Mouse (Mus musculus): ENCODE data around the gene Mettl23. TPM values are rescaled to one million over a fixed set of nuclear protein-coding genes. Genes with fewer than 3 reads are reported as not detected.

Gene Mettl23
- polyA plus RNA-seq, 1 experiment from 2014 or later: 37.1 TPM

DNA sequence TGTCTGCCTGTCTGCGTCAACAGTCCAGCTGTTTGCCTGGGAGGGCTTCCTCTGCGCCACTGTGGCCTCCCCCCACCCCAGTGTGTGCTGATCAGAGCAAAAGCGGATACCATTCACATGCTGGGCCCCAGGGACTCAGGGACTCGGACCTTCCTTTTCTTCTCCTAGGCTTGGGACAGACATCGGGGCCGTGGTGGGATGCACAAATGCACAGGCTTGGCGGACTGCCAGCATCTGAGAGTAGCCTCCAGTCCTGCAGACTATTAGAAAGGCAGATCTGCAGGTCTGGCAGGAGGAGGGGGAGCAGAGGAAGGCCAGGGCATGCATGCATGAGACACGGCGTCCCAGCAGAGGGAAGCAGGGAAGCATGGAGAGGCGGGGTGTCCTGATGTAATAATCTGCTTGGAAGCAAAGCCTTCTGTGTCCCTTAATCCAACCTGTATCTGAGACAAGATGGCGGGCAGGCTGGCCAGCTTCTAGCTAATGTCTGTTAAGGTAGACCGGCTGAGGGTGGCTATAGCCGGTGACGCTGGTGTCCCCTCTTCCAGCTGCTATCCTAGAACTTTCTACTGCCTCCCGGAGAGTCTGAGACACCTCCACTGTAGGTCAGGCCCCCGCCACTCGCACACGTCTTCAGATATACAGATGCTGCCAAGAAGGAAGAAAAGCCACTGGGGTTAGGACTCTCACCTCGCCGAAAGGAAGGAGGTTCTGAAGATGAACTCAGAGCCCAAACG, 30.1 kb upstream of the Mettl23 start:
- no peak overlapping the region for H3K4me3 ChIP-seq (ENCODE audit: low read depth, low read length)
- peaks cover 18% of the 10 kb centered on the region for H3K36me3 ChIP-seq (ENCODE audit: control insufficient read depth, insufficient read depth)
- H3K9me3 ChIP-seq (ENCODE audit: control insufficient read depth): no peaks in the 10 kb centered on the region
- 65% methylated on average over 21 of the region's 21 CpGs for WGBS
- no peaks in the 10 kb centered on the region for H3K27me3 ChIP-seq (replicated peaks; ENCODE audit: control insufficient read depth, insufficient read depth, low read length)
- peak; percentile 39 for TF ChIP-seq CTCF (IDR thresholded peaks at IDR 0.05; ENCODE audit: low read depth)
- H3K9ac ChIP-seq (ENCODE audit: low read depth, low read length): no peak overlapping the region
- ATAC-seq: no peak
- H3K4me2 ChIP-seq (replicated peaks; ENCODE audit: low read depth): no peak overlapping the region
- H3K4me1 ChIP-seq (replicated peaks; ENCODE audit: control insufficient read depth, insufficient read depth, low read length): peaks cover 10% of the 10 kb centered on the region
- H3K27ac ChIP-seq (ENCODE audit: low read depth, low read length): no peak overlapping the region

DNA sequence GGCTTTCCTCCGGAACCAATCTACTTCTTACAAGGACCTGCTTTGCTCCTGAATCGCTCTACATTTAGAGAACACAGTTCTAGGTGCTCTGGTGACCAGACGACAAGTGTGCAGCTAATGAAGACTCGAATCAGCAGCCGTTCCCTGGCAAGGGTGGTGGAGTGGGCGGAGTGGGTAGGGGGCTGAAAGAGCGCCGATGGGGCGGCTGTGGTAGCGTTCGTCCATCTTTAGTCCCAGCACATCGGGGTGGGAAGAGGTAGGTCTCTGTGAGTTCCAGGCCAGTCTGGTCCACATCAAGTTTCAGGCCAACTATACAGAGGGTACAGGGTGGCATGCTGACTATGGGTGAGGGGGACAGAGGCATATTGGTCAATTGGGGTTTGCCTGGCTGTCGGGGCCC, 29.5 kb upstream of the Mettl23 start:
- 87% methylated on average over 13 of the region's 13 CpGs for WGBS
- H3K4me2 ChIP-seq (replicated peaks; ENCODE audit: low read depth): no peak overlapping the region
- H3K27ac ChIP-seq (ENCODE audit: low read depth, low read length): peak overlapping the region; percentile 37; the same call in 1 of the 2 replicates
- H3K27me3 ChIP-seq (replicated peaks; ENCODE audit: control insufficient read depth, insufficient read depth, low read length): no peaks in the 10 kb centered on the region
- TF ChIP-seq CTCF (IDR thresholded peaks at IDR 0.05; ENCODE audit: low read depth): no peak
- H3K4me1 ChIP-seq (replicated peaks; ENCODE audit: control insufficient read depth, insufficient read depth, low read length): peaks cover 14% of the 10 kb centered on the region
- peaks cover 16% of the 10 kb centered on the region for H3K36me3 ChIP-seq (ENCODE audit: control insufficient read depth, insufficient read depth)
- H3K9me3 ChIP-seq (ENCODE audit: control insufficient read depth): no peaks in the 10 kb centered on the region
- no peak for ATAC-seq
- no peak overlapping the region for H3K4me3 ChIP-seq (ENCODE audit: low read depth, low read length)
- H3K9ac ChIP-seq (ENCODE audit: low read depth, low read length): no peak overlapping the region

DNA sequence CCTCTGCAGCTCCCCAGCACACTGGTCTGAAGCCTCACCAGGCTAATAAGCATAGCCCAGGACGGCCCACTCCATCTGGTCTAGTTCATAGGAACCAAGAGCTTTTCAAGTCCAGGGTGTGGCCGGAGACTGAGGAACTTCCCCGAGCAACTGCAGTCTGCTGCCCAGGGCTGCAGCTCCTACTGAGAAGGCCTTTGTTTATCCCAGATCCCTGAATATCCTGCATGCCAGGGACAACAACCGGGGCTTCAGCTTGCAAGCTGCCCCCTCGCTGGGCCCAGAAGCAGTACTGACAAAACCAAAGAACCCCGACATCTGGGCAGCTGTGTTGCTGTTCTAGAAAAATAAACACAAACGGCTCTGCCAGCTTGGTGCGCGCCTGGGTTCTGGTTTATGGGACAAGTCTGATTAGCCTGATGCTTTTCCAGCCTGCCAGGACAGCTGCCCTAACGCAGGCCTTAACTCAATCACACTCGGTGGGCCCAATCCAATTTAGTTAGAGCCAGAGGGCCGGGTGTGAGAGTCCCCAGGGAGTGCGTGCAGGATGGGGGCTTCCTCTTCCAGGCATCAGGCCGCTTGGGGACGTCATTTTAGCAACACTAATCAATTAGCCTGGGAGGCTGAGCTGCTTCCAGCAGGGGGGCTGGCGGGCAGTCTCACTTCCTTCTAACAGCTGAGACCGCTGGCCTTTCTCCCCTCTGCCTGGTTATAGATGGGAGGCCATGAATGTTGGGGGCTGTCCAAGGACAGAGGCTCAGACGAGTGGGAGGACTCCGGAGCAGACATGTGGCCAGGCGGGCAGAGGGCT, 28.8 kb upstream of the Mettl23 start:
- no peak for ATAC-seq
- Histone ChIP-seq H3K27me3 (replicated peaks; ENCODE audit: control insufficient read depth, insufficient read depth, low read length) (no peaks in the 10 kb centered on the region), H3K27ac (ENCODE audit: low read depth, low read length) (peak overlapping the region; percentile 37), H3K9ac (ENCODE audit: low read depth, low read length) (0 out of 2 replicates have a peak overlapping the region, but pooled peaks have one; percentile 13), H3K9me3 (ENCODE audit: control insufficient read depth) (no peaks in the 10 kb centered on the region), H3K4me3 (ENCODE audit: low read depth, low read length) (no peak overlapping the region), H3K4me2 (replicated peaks; ENCODE audit: low read depth) (peak overlapping the region; percentile 24; the same call in 1 of the 2 replicates), H3K4me1 (replicated peaks; ENCODE audit: control insufficient read depth, insufficient read depth, low read length) (peaks cover 14% of the 10 kb centered on the region), H3K36me3 (ENCODE audit: control insufficient read depth, insufficient read depth) (peaks cover 10% of the 10 kb centered on the region; the same call in 1 of the 2 replicates)
- peak; percentile 13; the same call in 1 of the 2 replicates for TF ChIP-seq CTCF (IDR thresholded peaks at IDR 0.05; ENCODE audit: low read depth)
- 32% methylated on average over 20 of the region's 20 CpGs for WGBS

DNA sequence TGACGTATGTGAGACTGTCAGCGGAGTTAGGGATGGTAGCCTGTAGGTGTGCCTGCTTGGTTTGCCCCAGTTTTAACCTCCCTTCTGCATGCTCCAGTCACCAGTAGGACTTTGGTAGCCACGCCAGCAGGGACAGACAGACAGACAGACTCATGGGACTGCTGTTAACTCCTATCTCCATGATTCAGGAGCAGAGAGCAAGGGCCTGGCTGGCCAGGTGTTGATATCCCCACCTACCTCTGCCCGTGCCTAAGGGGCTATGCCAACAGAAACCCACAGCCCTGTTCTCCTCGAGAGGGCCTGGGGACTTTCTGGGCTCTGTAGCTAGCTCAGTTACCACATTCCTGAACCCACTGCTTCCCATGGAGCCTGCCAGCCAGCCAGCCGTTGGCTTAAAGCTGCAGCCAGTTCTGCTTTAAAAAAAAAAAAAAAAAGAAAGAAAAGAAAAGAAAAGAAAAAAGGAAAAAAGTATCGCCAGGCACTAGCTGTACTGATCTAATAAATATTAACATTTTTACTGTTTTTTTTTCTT, 28.1 kb upstream of the Mettl23 start:
- Histone ChIP-seq H3K4me2 (replicated peaks; ENCODE audit: low read depth) (peak overlapping the region; percentile 24; the same call in 1 of the 2 replicates), H3K27me3 (replicated peaks; ENCODE audit: control insufficient read depth, insufficient read depth, low read length) (no peaks in the 10 kb centered on the region), H3K9me3 (ENCODE audit: control insufficient read depth) (no peaks in the 10 kb centered on the region), H3K4me3 (ENCODE audit: low read depth, low read length) (no peak overlapping the region), H3K9ac (ENCODE audit: low read depth, low read length) (no peak overlapping the region), H3K4me1 (replicated peaks; ENCODE audit: control insufficient read depth, insufficient read depth, low read length) (peaks cover 14% of the 10 kb centered on the region), H3K27ac (ENCODE audit: low read depth, low read length) (peak overlapping the region; percentile 37), H3K36me3 (ENCODE audit: control insufficient read depth, insufficient read depth) (peaks cover 5% of the 10 kb centered on the region; the same call in 1 of the 2 replicates)
- 43% methylated on average over 7 of the region's 7 CpGs for WGBS
- ATAC-seq: no peak
- TF ChIP-seq CTCF (IDR thresholded peaks at IDR 0.05; ENCODE audit: low read depth): no peak

DNA sequence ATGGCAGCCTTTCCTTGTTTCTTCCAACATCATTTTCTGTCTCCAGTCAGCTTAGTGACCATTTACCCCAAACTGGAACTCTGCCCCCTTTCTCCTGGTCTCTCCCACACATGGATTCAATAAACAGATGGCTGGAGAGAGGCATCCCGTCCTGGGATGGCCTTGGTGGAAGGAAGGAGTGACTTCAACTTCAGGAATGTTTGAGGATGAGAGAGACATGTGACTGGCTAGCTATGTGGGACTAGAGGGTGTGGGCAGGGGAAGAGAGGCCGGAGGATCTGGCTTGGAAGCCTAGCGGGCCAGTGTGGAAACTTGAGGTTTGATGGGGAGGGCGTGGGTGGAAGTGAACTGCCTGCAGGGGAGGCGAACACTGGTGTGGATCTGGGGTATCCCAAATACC, 26.3 kb upstream of the Mettl23 start:
- Histone ChIP-seq H3K36me3 (ENCODE audit: control insufficient read depth, insufficient read depth) (no peaks in the 10 kb centered on the region; the same call in 1 of the 2 replicates), H3K4me2 (replicated peaks; ENCODE audit: low read depth) (no peak overlapping the region), H3K4me1 (replicated peaks; ENCODE audit: control insufficient read depth, insufficient read depth, low read length) (peaks cover 17% of the 10 kb centered on the region), H3K27ac (ENCODE audit: low read depth, low read length) (no peak overlapping the region), H3K4me3 (ENCODE audit: low read depth, low read length) (no peak overlapping the region), H3K9ac (ENCODE audit: low read depth, low read length) (no peak overlapping the region), H3K27me3 (replicated peaks; ENCODE audit: control insufficient read depth, insufficient read depth, low read length) (no peaks in the 10 kb centered on the region), H3K9me3 (ENCODE audit: control insufficient read depth) (no peaks in the 10 kb centered on the region)
- 74% methylated on average over 5 of the region's 5 CpGs for WGBS
- TF ChIP-seq CTCF (IDR thresholded peaks at IDR 0.05; ENCODE audit: low read depth): 0 out of 2 replicates have a peak, but pooled peaks have one; percentile 18
- ATAC-seq: no peak

DNA sequence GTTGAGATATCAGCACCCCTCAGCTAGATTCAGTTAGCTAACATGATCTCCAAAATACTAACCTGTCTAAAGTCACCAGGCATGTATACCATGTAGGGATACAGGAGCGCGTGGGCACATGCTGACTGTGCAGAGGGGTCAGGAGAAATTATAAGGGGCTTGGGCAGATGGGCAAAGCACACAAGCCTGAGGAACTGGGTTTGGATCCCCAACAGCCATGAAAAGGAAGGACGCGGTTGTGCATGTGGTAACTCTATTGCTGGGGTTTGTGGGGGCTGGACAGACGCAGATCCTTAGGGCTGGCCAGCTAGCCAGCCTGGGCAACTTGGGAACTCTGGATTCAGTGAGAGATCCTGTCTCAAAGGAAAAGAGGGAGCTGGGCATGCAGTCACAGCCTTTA, 25.5 kb upstream of the Mettl23 start:
- Histone ChIP-seq H3K9me3 (ENCODE audit: control insufficient read depth) (no peaks in the 10 kb centered on the region), H3K4me3 (ENCODE audit: low read depth, low read length) (no peak overlapping the region), H3K27ac (ENCODE audit: low read depth, low read length) (no peak overlapping the region), H3K4me2 (replicated peaks; ENCODE audit: low read depth) (no peak overlapping the region), H3K36me3 (ENCODE audit: control insufficient read depth, insufficient read depth) (no peaks in the 10 kb centered on the region; the same call in 1 of the 2 replicates), H3K4me1 (replicated peaks; ENCODE audit: control insufficient read depth, insufficient read depth, low read length) (peaks cover 17% of the 10 kb centered on the region), H3K27me3 (replicated peaks; ENCODE audit: control insufficient read depth, insufficient read depth, low read length) (no peaks in the 10 kb centered on the region), H3K9ac (ENCODE audit: low read depth, low read length) (no peak overlapping the region)
- no peak for ATAC-seq
- WGBS: 97% methylated on average over 5 of the region's 5 CpGs
- no peak for TF ChIP-seq CTCF (IDR thresholded peaks at IDR 0.05; ENCODE audit: low read depth)
